Mouse (Mus musculus) embryonic facial prominence, embryonic 11.5 days (tissue): ENCODE measurements around the gene Tex14. TPM values are rescaled to one million over a fixed set of nuclear protein-coding genes. Genes with fewer than 3 reads are reported as not detected.

Experiments used
- ATAC-seq: fragments of 200-750 bp; cut with Nextera tagmentation; replicated peaks from 2 replicates; pipeline ENCODE4 v1.8.0; 2017; ENCODE audit warnings: low read depth; ENCODE audit not compliant: insufficient number of reproducible peaks, low FRiP score, low TSS enrichment
- DNase-seq: peaks from one replicate; pipeline ENCODE4 v3.0.0-alpha.2; 2015; ENCODE audit warnings: low spot score
- H3K27ac ChIP-seq: fragments of 300-500 bp; sonication (generic); replicated peaks from 2 replicates; pipeline ENCODE4 v1.5.1; 2014; ENCODE audit warnings: mild to moderate bottlenecking, low read depth, low read length, control low read depth
- H3K27me3 ChIP-seq: fragments of 300-500 bp; sonication (generic); 2 replicates; pipeline ENCODE4 v1.6.1; 2014; ENCODE audit warnings: mild to moderate bottlenecking, low read length, moderate library complexity, mixed read lengths; ENCODE audit not compliant: control insufficient read depth, insufficient read depth
- H3K36me3 ChIP-seq: fragments of 300-500 bp; sonication (generic); replicated peaks from 2 replicates; pipeline ENCODE4 v1.6.1; 2014; ENCODE audit warnings: low read depth, mild to moderate bottlenecking, low read length, moderate library complexity, mixed read lengths; ENCODE audit not compliant: control insufficient read depth, insufficient read depth
- H3K4me1 ChIP-seq: fragments of 300-500 bp; sonication (generic); 2 replicates; pipeline ENCODE4 v1.6.1; 2014; ENCODE audit warnings: low read length, mixed read lengths; ENCODE audit not compliant: control insufficient read depth, insufficient read depth
- H3K4me2 ChIP-seq: fragments of 300-500 bp; sonication (generic); 2 replicates; pipeline ENCODE4 v1.6.1; 2014; ENCODE audit warnings: low read depth, mild to moderate bottlenecking, control low read depth, low read length, moderate library complexity
- H3K4me3 ChIP-seq: fragments of 300-500 bp; sonication (generic); 2 replicates; pipeline ENCODE4 v1.5.1; 2014; ENCODE audit warnings: low read depth, low read length, control low read depth
- H3K9ac ChIP-seq: fragments of 300-500 bp; sonication (generic); replicated peaks from 2 replicates; pipeline ENCODE4 v1.6.1; 2014; ENCODE audit warnings: mild to moderate bottlenecking, control low read depth, low read length
- H3K9me3 ChIP-seq: fragments of 300-500 bp; sonication (generic); replicated peaks from 2 replicates; pipeline ENCODE4 v1.6.1; 2016; ENCODE audit warnings: mild to moderate bottlenecking, low read length, inconsistent platforms, mixed read lengths; ENCODE audit not compliant: control insufficient read depth
- WGBS: fragments of 180-500 bp; shearing (Covaris S2); extraction: QIAGEN DNeasy Blood & Tissue Kit; methylation state at CpG from one replicate; pipeline ENCODE4 v1.1.7; 2014; 5-methylcytosine and 5-hydroxymethylcytosine counted together
- polyA plus RNA-seq: library from polyadenylated mRNA; unstranded; fragments of >200 nt; fragmentation: Nextera tagmentation; extraction: Ambion mirVana; gene quantifications from 2 replicates; pipeline ENCODE4 v1.2.1, GENCODE M21; 2014

Tex14 gene
- polyA plus RNA-seq, 1 experiment from 2014 or later = 0.80 TPM

GRCm38 (mm10) chr11:87595327-87595841, 190.5 kb downstream of the Tex14 start:
- no peaks in the 10 kb centered on the region for H3K27me3 ChIP-seq
- DNase-seq = peak; percentile 94
- peaks cover 12% of the 10 kb centered on the region for H3K36me3 ChIP-seq
- peaks cover 6% of the 10 kb centered on the region for H3K4me1 ChIP-seq
- peak overlapping the region; percentile 96 for H3K9ac ChIP-seq
- H3K27ac ChIP-seq = peak overlapping the region; percentile 62
- H3K4me2 ChIP-seq = peak overlapping the region; percentile 84
- WGBS = 1% methylated on average over 33 of the region's 37 CpGs
- peak overlapping the region; percentile 78 for H3K4me3 ChIP-seq
- H3K9me3 ChIP-seq = no peaks in the 10 kb centered on the region
- peak; percentile 35 for ATAC-seq

GRCm38 (mm10) chr11:87595976-87596375, 191.1 kb downstream of the Tex14 start:
- Histone ChIP-seq H3K27me3 (no peaks in the 10 kb centered on the region), H3K4me3 (peak overlapping the region; percentile 78), H3K4me1 (peaks cover 6% of the 10 kb centered on the region), H3K36me3 (peaks cover 14% of the 10 kb centered on the region), H3K9ac (peak overlapping the region; percentile 96), H3K27ac (peak overlapping the region; percentile 62), H3K4me2 (peak overlapping the region; percentile 84), H3K9me3 (no peaks in the 10 kb centered on the region)
- ATAC-seq (no peak), DNase-seq (peak; percentile 46)
- WGBS = 2% methylated on average over 7 of the region's 7 CpGs

- no peak for ATAC-seq
- peak overlapping the region; percentile 96; the same call in 1 of the 2 replicates for H3K9ac ChIP-seq
- H3K27me3 ChIP-seq = no peaks in the 10 kb centered on the region
- peak overlapping the region; percentile 84 for H3K4me2 ChIP-seq
- 42% methylated on average over 2 of the region's 2 CpGs for WGBS
- peaks cover 17% of the 10 kb centered on the region for H3K36me3 ChIP-seq
- H3K4me1 ChIP-seq = peaks cover 6% of the 10 kb centered on the region
- no peaks in the 10 kb centered on the region for H3K9me3 ChIP-seq
- H3K4me3 ChIP-seq = peak overlapping the region; percentile 78
- H3K27ac ChIP-seq = no peak overlapping the region
- DNase-seq = peak; percentile 61
These were observed 191.6 kb downstream of the Tex14 start for GRCm38 (mm10) chr11:87596492-87596891.

GRCm38 (mm10) chr11:87597061-87597460, 192.2 kb downstream of the Tex14 start:
- Histone ChIP-seq H3K27ac (no peak overlapping the region), H3K9ac (0 out of 2 replicates have a peak overlapping the region, but pooled peaks have one; percentile 96), H3K36me3 (peaks cover 18% of the 10 kb centered on the region), H3K4me2 (no peak overlapping the region), H3K4me1 (peaks cover 6% of the 10 kb centered on the region), H3K4me3 (peak overlapping the region; percentile 78; the same call in 1 of the 2 replicates), H3K9me3 (no peaks in the 10 kb centered on the region), H3K27me3 (no peaks in the 10 kb centered on the region)
- DNase-seq = no peak
- no peak for ATAC-seq

GRCm38 (mm10) chr11:87599395-87600089, 194.7 kb downstream of the Tex14 start:
- WGBS = 90% methylated on average over 13 of the region's 13 CpGs
- DNase-seq (no peak), ATAC-seq (no peak)
- Histone ChIP-seq H3K9me3 (no peaks in the 10 kb centered on the region), H3K9ac (no peak overlapping the region), H3K4me2 (no peak overlapping the region), H3K27me3 (no peaks in the 10 kb centered on the region), H3K4me1 (peaks cover 6% of the 10 kb centered on the region), H3K4me3 (no peak overlapping the region), H3K27ac (no peak overlapping the region), H3K36me3 (peaks cover 28% of the 10 kb centered on the region)

GRCm38 (mm10) chr11:87600322-87600853, 195.5 kb downstream of the Tex14 start:
- peaks cover 30% of the 10 kb centered on the region for H3K36me3 ChIP-seq

DNA sequence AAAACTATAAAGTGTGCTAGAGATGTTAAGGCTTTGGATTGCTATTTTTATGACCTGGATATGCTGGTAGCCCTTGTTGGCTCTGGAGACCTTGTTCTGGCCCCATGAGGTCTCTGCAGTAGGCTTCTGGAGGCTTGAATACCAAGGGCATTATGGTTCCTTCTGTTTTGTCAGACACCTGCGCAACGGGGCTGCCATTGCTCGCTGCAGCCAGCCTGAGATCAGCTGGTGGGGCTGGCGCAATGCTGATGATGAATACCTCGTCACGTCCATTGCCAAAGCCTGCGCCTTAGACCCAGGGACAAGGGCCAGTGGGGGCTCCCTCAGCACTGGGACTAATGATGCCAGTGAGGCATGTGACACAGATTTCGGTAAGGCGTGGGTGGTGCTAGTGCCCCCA, 197.4 kb downstream of the Tex14 start:
- no peak for ATAC-seq
- 91% methylated on average over 9 of the region's 9 CpGs for WGBS
- peaks cover 30% of the 10 kb centered on the region for H3K36me3 ChIP-seq
- H3K4me3 ChIP-seq = no peak overlapping the region
- no peak overlapping the region for H3K27ac ChIP-seq
- no peaks in the 10 kb centered on the region for H3K9me3 ChIP-seq
- H3K9ac ChIP-seq = no peak overlapping the region
- DNase-seq = no peak
- no peaks in the 10 kb centered on the region for H3K4me1 ChIP-seq
- no peak overlapping the region for H3K4me2 ChIP-seq
- no peaks in the 10 kb centered on the region for H3K27me3 ChIP-seq

More at GRCm38 (mm10) chr11:87600322-87600853, 195.5 kb downstream of the Tex14 start:
- ATAC-seq (no peak), DNase-seq (no peak)
- WGBS = 95% methylated on average over 10 of the region's 10 CpGs
- Histone ChIP-seq H3K4me3 (no peak overlapping the region), H3K9ac (no peak overlapping the region), H3K27me3 (no peaks in the 10 kb centered on the region), H3K4me1 (peaks cover 6% of the 10 kb centered on the region; the same call in 1 of the 2 replicates), H3K27ac (no peak overlapping the region), H3K4me2 (no peak overlapping the region), H3K9me3 (no peaks in the 10 kb centered on the region)

DNA sequence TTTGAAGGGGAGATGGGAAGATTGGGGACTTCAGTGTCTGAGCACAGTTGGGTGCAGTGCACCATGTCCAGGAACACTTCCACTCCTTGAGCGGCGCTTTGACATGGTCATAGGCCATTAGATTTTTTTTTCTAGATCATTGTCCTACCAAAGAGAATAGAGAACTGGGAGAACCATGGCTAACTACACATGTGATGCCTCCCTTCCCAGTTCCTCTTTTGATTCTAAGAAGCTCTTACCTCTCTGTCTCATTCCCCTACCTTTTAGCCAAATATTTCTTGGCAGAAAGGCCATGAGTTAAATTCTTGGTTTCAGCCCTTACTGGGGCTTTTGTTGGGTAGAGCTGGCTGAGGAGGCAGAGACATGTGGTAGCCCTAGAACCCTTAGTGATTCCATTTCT, 198.7 kb downstream of the Tex14 start:
- no peak overlapping the region for H3K4me2 ChIP-seq
- H3K4me1 ChIP-seq = no peaks in the 10 kb centered on the region
- ATAC-seq (no peak), DNase-seq (no peak)
- WGBS = 96% methylated on average over 2 of the region's 2 CpGs
- peaks cover 28% of the 10 kb centered on the region for H3K36me3 ChIP-seq
- no peaks in the 10 kb centered on the region for H3K27me3 ChIP-seq
- no peak overlapping the region for H3K27ac ChIP-seq
- no peak overlapping the region for H3K4me3 ChIP-seq
- no peak overlapping the region for H3K9ac ChIP-seq
- H3K9me3 ChIP-seq = no peaks in the 10 kb centered on the region
